Mouse (Mus musculus): ENCODE measurements around the gene Cep104. TPM values are rescaled to one million over a fixed set of nuclear protein-coding genes. Genes with fewer than 3 reads are reported as not detected.
A peak's percentile ranks its signal among the peaks of the same experiment; 100 is the strongest.

Gene Cep104
- polyA plus RNA-seq, 1 experiment from 2014 or later = 3.8 TPM

GRCm38 (mm10) chr4:153957444-153958250, 17.3 kb upstream of the Cep104 start:
- Histone ChIP-seq H3K4me3 (ENCODE audit: low read depth, low read length) (peak overlapping the region; percentile 65), H3K9me3 (ENCODE audit: control insufficient read depth) (no peaks in the 10 kb centered on the region), H3K4me1 (replicated peaks; ENCODE audit: control insufficient read depth, insufficient read depth, low read length) (no peaks in the 10 kb centered on the region), H3K4me2 (replicated peaks; ENCODE audit: low read depth) (peak overlapping the region; percentile 70), H3K36me3 (ENCODE audit: control insufficient read depth, insufficient read depth) (peaks cover 31% of the 10 kb centered on the region), H3K27ac (ENCODE audit: low read depth, low read length) (peak overlapping the region; percentile 97), H3K9ac (ENCODE audit: low read depth, low read length) (peak overlapping the region; percentile 87), H3K27me3 (replicated peaks; ENCODE audit: control insufficient read depth, insufficient read depth, low read length) (no peaks in the 10 kb centered on the region)
- ATAC-seq = peak; percentile 75
- no peak for TF ChIP-seq CTCF (IDR thresholded peaks at IDR 0.05; ENCODE audit: low read depth)
- under 1% methylated on average over 37 of the region's 37 CpGs for WGBS

GRCm38 (mm10) chr4:153962631-153963030, 12.4 kb upstream of the Cep104 start:
- Histone ChIP-seq H3K27me3 (replicated peaks; ENCODE audit: control insufficient read depth, insufficient read depth, low read length) (no peaks in the 10 kb centered on the region), H3K27ac (ENCODE audit: low read depth, low read length) (no peak overlapping the region), H3K9me3 (ENCODE audit: control insufficient read depth) (no peaks in the 10 kb centered on the region), H3K4me2 (replicated peaks; ENCODE audit: low read depth) (no peak overlapping the region), H3K9ac (ENCODE audit: low read depth, low read length) (no peak overlapping the region), H3K36me3 (ENCODE audit: control insufficient read depth, insufficient read depth) (peaks cover 77% of the 10 kb centered on the region), H3K4me1 (replicated peaks; ENCODE audit: control insufficient read depth, insufficient read depth, low read length) (no peaks in the 10 kb centered on the region), H3K4me3 (ENCODE audit: low read depth, low read length) (no peak overlapping the region)
- 85% methylated on average over 7 of the region's 7 CpGs for WGBS
- no peak for ATAC-seq
- TF ChIP-seq CTCF (IDR thresholded peaks at IDR 0.05; ENCODE audit: low read depth) = no peak

- Histone ChIP-seq H3K4me3 (ENCODE audit: low read depth, low read length) (no peak overlapping the region), H3K9me3 (ENCODE audit: control insufficient read depth) (no peaks in the 10 kb centered on the region), H3K36me3 (ENCODE audit: control insufficient read depth, insufficient read depth) (peaks cover 92% of the 10 kb centered on the region), H3K27me3 (replicated peaks; ENCODE audit: control insufficient read depth, insufficient read depth, low read length) (no peaks in the 10 kb centered on the region), H3K4me2 (replicated peaks; ENCODE audit: low read depth) (no peak overlapping the region), H3K9ac (ENCODE audit: low read depth, low read length) (no peak overlapping the region), H3K4me1 (replicated peaks; ENCODE audit: control insufficient read depth, insufficient read depth, low read length) (no peaks in the 10 kb centered on the region), H3K27ac (ENCODE audit: low read depth, low read length) (no peak overlapping the region)
- TF ChIP-seq CTCF (IDR thresholded peaks at IDR 0.05; ENCODE audit: low read depth) = no peak
- no peak for ATAC-seq
- WGBS = 89% methylated on average over 5 of the region's 5 CpGs
These were observed 8.3 kb upstream of the Cep104 start for GRCm38 (mm10) chr4:153966651-153967050.

- 82% methylated on average over 2 of the region's 2 CpGs for WGBS
- H3K4me1 ChIP-seq (replicated peaks; ENCODE audit: control insufficient read depth, insufficient read depth, low read length) = no peaks in the 10 kb centered on the region
- no peak overlapping the region for H3K4me3 ChIP-seq (ENCODE audit: low read depth, low read length)
- H3K9me3 ChIP-seq (ENCODE audit: control insufficient read depth) = no peaks in the 10 kb centered on the region
- no peak for TF ChIP-seq CTCF (IDR thresholded peaks at IDR 0.05; ENCODE audit: low read depth)
- peaks cover 89% of the 10 kb centered on the region for H3K36me3 ChIP-seq (ENCODE audit: control insufficient read depth, insufficient read depth)
- no peak overlapping the region for H3K4me2 ChIP-seq (replicated peaks; ENCODE audit: low read depth)
- no peak overlapping the region for H3K9ac ChIP-seq (ENCODE audit: low read depth, low read length)
- no peaks in the 10 kb centered on the region for H3K27me3 ChIP-seq (replicated peaks; ENCODE audit: control insufficient read depth, insufficient read depth, low read length)
- no peak for ATAC-seq
- H3K27ac ChIP-seq (ENCODE audit: low read depth, low read length) = no peak overlapping the region
These were observed 7.4 kb upstream of the Cep104 start for GRCm38 (mm10) chr4:153967556-153967955.

- no peak for ATAC-seq
These were observed 6.9 kb upstream of the Cep104 start for GRCm38 (mm10) chr4:153968063-153968462.

GRCm38 (mm10) chr4:153975292-153975662, 283 bp downstream of the Cep104 start:
- Histone ChIP-seq H3K36me3 (ENCODE audit: control insufficient read depth, insufficient read depth) (peaks cover 24% of the 10 kb centered on the region), H3K9me3 (ENCODE audit: control insufficient read depth) (no peaks in the 10 kb centered on the region), H3K4me3 (ENCODE audit: low read depth, low read length) (peak overlapping the region; percentile 92), H3K4me2 (replicated peaks; ENCODE audit: low read depth) (peak overlapping the region; percentile 90), H3K27ac (ENCODE audit: low read depth, low read length) (peak overlapping the region; percentile 73), H3K27me3 (replicated peaks; ENCODE audit: control insufficient read depth, insufficient read depth, low read length) (no peaks in the 10 kb centered on the region), H3K4me1 (replicated peaks; ENCODE audit: control insufficient read depth, insufficient read depth, low read length) (peaks cover 6% of the 10 kb centered on the region; the same call in 1 of the 2 replicates), H3K9ac (ENCODE audit: low read depth, low read length) (peak overlapping the region; percentile 93)
- peak; percentile 40 for ATAC-seq
- peak; percentile 7; the same call in 1 of the 2 replicates for TF ChIP-seq CTCF (IDR thresholded peaks at IDR 0.05; ENCODE audit: low read depth)
- under 1% methylated on average over 33 of the region's 33 CpGs for WGBS

More at GRCm38 (mm10) chr4:153968063-153968462, 6.9 kb upstream of the Cep104 start:
- no peaks in the 10 kb centered on the region for H3K4me1 ChIP-seq (replicated peaks; ENCODE audit: control insufficient read depth, insufficient read depth, low read length)
- TF ChIP-seq CTCF (IDR thresholded peaks at IDR 0.05; ENCODE audit: low read depth) = peak; percentile 24; the same call in 1 of the 2 replicates
- no peak overlapping the region for H3K4me3 ChIP-seq (ENCODE audit: low read depth, low read length)
- no peaks in the 10 kb centered on the region for H3K27me3 ChIP-seq (replicated peaks; ENCODE audit: control insufficient read depth, insufficient read depth, low read length)
- H3K9me3 ChIP-seq (ENCODE audit: control insufficient read depth) = no peaks in the 10 kb centered on the region
- H3K27ac ChIP-seq (ENCODE audit: low read depth, low read length) = no peak overlapping the region
- peaks cover 86% of the 10 kb centered on the region for H3K36me3 ChIP-seq (ENCODE audit: control insufficient read depth, insufficient read depth)
- 84% methylated on average over 2 of the region's 2 CpGs for WGBS
- H3K9ac ChIP-seq (ENCODE audit: low read depth, low read length) = no peak overlapping the region
- H3K4me2 ChIP-seq (replicated peaks; ENCODE audit: low read depth) = no peak overlapping the region
